ENCODE assay signal across 23 mouse cellular contexts in genomic region chr12:91648426-91648825, GRCm38 (mm10).
"Had no signal": no experiment of that assay in that cellular context is flagged by ENCODE, and none has a peak within 500 bp of the region (broad histone marks: within the 10 kb centered on the region; RNA-seq: fewer than 3 reads in every experiment).

No protein-coding gene starts in this region.

- H3K27ac ChIP-seq: heart, adult 2 months; heart, embryonic 13.5 days; heart, embryonic 15.5 days; hindbrain, embryonic 13.5 days; hindbrain, embryonic 15.5 days; hindbrain, postnatal 0 days; kidney, embryonic 15.5 days; kidney, postnatal 0 days; limb, embryonic 13.5 days; limb, embryonic 15.5 days; liver, embryonic 12.5 days had no signal

- H3K27me3 ChIP-seq: heart, embryonic 13.5 days; heart, embryonic 15.5 days; hindbrain, embryonic 13.5 days; hindbrain, embryonic 15.5 days; kidney, embryonic 15.5 days; limb, embryonic 13.5 days; limb, embryonic 15.5 days; liver, embryonic 12.5 days had no signal

- DNase-seq: gastrocnemius, postnatal 14 days; gastrocnemius, postnatal 36 days; heart, adult 2 months; heart, postnatal 14 days; heart, postnatal 36 days; kidney, adult 11 months; kidney, adult 2 months; kidney, adult 9 months; kidney, postnatal 14 days; kidney, postnatal 36 days; layer of hippocampus, adult 9-11 months; layer of hippocampus, postnatal 36 days; left cerebral cortex, postnatal 4 days had no signal

- H3K4me3 ChIP-seq: heart, adult 2 months; heart, embryonic 13.5 days; heart, embryonic 15.5 days; hindbrain, embryonic 13.5 days; hindbrain, embryonic 15.5 days; kidney, embryonic 15.5 days; limb, embryonic 13.5 days; limb, embryonic 15.5 days; liver, embryonic 12.5 days had no signal

- H3K4me1 ChIP-seq: hindbrain, embryonic 13.5 days; hindbrain, embryonic 15.5 days; kidney, embryonic 15.5 days; limb, embryonic 13.5 days; limb, embryonic 15.5 days had no signal

- H3K36me3 ChIP-seq: heart, embryonic 15.5 days had no signal
